Mouse (Mus musculus): Measurements from ENCODE around the gene Nus1. TPM values are rescaled to one million over a fixed set of nuclear protein-coding genes. Genes with fewer than 3 reads are reported as not detected.

The Nus1 gene
- total and polyA plus RNA-seq, 2 experiments from 2014 or later: 7.2 to 11.6 TPM

- Histone ChIP-seq H3K4me3 (ENCODE audit: low read depth, low read length) (no peak overlapping the region), H3K9me3 (replicated peaks; ENCODE audit: control insufficient read depth, low read length) (no peaks in the 10 kb centered on the region), H3K4me2 (ENCODE audit: low read depth, low read length) (no peak overlapping the region), H3K36me3 (replicated peaks; ENCODE audit: control insufficient read depth, insufficient read depth, low read length) (no peaks in the 10 kb centered on the region), H3K27ac (ENCODE audit: low read depth) (no peak overlapping the region), H3K4me1 (ENCODE audit: control insufficient read depth, insufficient read depth) (peaks cover 15% of the 10 kb centered on the region), H3K27me3 (ENCODE audit: control insufficient read depth, insufficient read depth, low read length) (no peaks in the 10 kb centered on the region), H3K9ac (replicated peaks; ENCODE audit: low read depth, low read length) (no peak overlapping the region)
- no peak for TF ChIP-seq EP300 (IDR thresholded peaks at IDR 0.05; ENCODE audit: low read depth)
- TF ChIP-seq CTCF (IDR thresholded peaks at IDR 0.05; ENCODE audit: low read depth): peak; percentile 86
- 30% methylated on average over 8 of the region's 8 CpGs for WGBS
- DNase-seq (ENCODE audit: low spot score) (peak; percentile 58), ATAC-seq (ENCODE audit: insufficient read depth, low read depth) (no peak)
These were observed 32.3 kb upstream of the Nus1 start for GRCm38 (mm10) chr10:52384823-52385610.

DNA sequence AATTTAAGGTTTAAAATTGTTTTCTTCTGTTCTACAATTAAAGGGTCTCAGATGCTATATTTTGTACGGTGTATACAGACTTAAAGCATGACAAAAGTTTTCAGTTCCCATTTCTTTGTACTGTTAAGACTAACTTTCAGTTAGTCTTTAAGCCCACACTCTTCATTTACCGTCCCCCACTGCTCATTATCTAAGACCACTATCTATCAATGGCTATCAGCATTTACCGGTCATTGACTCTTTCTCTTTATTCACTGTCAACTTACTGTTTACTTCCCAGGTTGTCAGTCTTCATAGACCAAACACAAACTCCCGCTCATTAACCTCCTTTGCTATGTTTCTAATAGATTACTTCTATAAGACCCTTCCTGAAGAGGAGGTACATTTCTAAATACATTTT lies 30.2 kb upstream of the Nus1 start:
- H3K9ac ChIP-seq (replicated peaks; ENCODE audit: low read depth, low read length): no peak overlapping the region
- H3K36me3 ChIP-seq (replicated peaks; ENCODE audit: control insufficient read depth, insufficient read depth, low read length): no peaks in the 10 kb centered on the region
- no peak for DNase-seq (ENCODE audit: low spot score)
- no peak for TF ChIP-seq CTCF (IDR thresholded peaks at IDR 0.05; ENCODE audit: low read depth)
- no peak overlapping the region for H3K4me3 ChIP-seq (ENCODE audit: low read depth, low read length)
- peaks cover 7% of the 10 kb centered on the region; the same call in 1 of the 2 replicates for H3K4me1 ChIP-seq (ENCODE audit: control insufficient read depth, insufficient read depth)
- WGBS: 62% methylated on average over 4 of the region's 4 CpGs
- H3K27ac ChIP-seq (ENCODE audit: low read depth): no peak overlapping the region
- no peaks in the 10 kb centered on the region for H3K9me3 ChIP-seq (replicated peaks; ENCODE audit: control insufficient read depth, low read length)
- no peak overlapping the region for H3K4me2 ChIP-seq (ENCODE audit: low read depth, low read length)
- H3K27me3 ChIP-seq (ENCODE audit: control insufficient read depth, insufficient read depth, low read length): no peaks in the 10 kb centered on the region
- no peak for ATAC-seq (ENCODE audit: insufficient read depth, low read depth)

- TF ChIP-seq EP300 (IDR thresholded peaks at IDR 0.05; ENCODE audit: low read depth) (no peak), CTCF (IDR thresholded peaks at IDR 0.05; ENCODE audit: low read depth) (no peak)
- 56% methylated on average over 5 of the region's 5 CpGs for WGBS
- H3K27ac ChIP-seq (ENCODE audit: low read depth): peak within 1 kb of the TSS; percentile 73
- H3K9me3 ChIP-seq (replicated peaks; ENCODE audit: control insufficient read depth, low read length): no peaks in the 10 kb centered on the region
- no peaks in the 10 kb centered on the region for H3K36me3 ChIP-seq (replicated peaks; ENCODE audit: control insufficient read depth, insufficient read depth, low read length)
- H3K9ac ChIP-seq (replicated peaks; ENCODE audit: low read depth, low read length): no peak within 1 kb of the TSS
- H3K4me2 ChIP-seq (ENCODE audit: low read depth, low read length): no peak within 1 kb of the TSS
- DNase-seq (ENCODE audit: low spot score) (no peak), ATAC-seq (ENCODE audit: insufficient read depth, low read depth) (no peak)
- H3K4me1 ChIP-seq (ENCODE audit: control insufficient read depth, insufficient read depth): no peaks in the 10 kb centered on the region
- H3K27me3 ChIP-seq (ENCODE audit: control insufficient read depth, insufficient read depth, low read length): no peaks in the 10 kb centered on the region
- H3K4me3 ChIP-seq (ENCODE audit: low read depth, low read length): no peak within 1 kb of the TSS
These were observed 28.4 kb upstream of the Nus1 start, which contains the start of gene Nepn for GRCm38 (mm10) chr10:52388922-52389430. Nepn (plus strand) TSS chr10:52388972.

GRCm38 (mm10) chr10:52389438-52389837 lies 27.9 kb upstream of the Nus1 start:
- no peak for ATAC-seq (ENCODE audit: insufficient read depth, low read depth)
- no peak overlapping the region for H3K4me2 ChIP-seq (ENCODE audit: low read depth, low read length)
- no peaks in the 10 kb centered on the region for H3K9me3 ChIP-seq (replicated peaks; ENCODE audit: control insufficient read depth, low read length)
- no peak for DNase-seq (ENCODE audit: low spot score)
- H3K4me3 ChIP-seq (ENCODE audit: low read depth, low read length): no peak overlapping the region
- H3K27ac ChIP-seq (ENCODE audit: low read depth): peak overlapping the region; percentile 73
- TF ChIP-seq CTCF (IDR thresholded peaks at IDR 0.05; ENCODE audit: low read depth): no peak
- TF ChIP-seq EP300 (IDR thresholded peaks at IDR 0.05; ENCODE audit: low read depth): 0 out of 2 replicates have a peak, but pooled peaks have one; percentile 42
- no peaks in the 10 kb centered on the region for H3K4me1 ChIP-seq (ENCODE audit: control insufficient read depth, insufficient read depth)
- H3K9ac ChIP-seq (replicated peaks; ENCODE audit: low read depth, low read length): no peak overlapping the region
- WGBS: 68% methylated on average over 3 of the region's 3 CpGs
- H3K36me3 ChIP-seq (replicated peaks; ENCODE audit: control insufficient read depth, insufficient read depth, low read length): no peaks in the 10 kb centered on the region
- H3K27me3 ChIP-seq (ENCODE audit: control insufficient read depth, insufficient read depth, low read length): no peaks in the 10 kb centered on the region

GRCm38 (mm10) chr10:52391208-52391607 lies 26.1 kb upstream of the Nus1 start:
- ATAC-seq (ENCODE audit: insufficient read depth, low read depth) (no peak), DNase-seq (ENCODE audit: low spot score) (no peak)
- Histone ChIP-seq H3K9ac (replicated peaks; ENCODE audit: low read depth, low read length) (no peak overlapping the region), H3K9me3 (replicated peaks; ENCODE audit: control insufficient read depth, low read length) (no peaks in the 10 kb centered on the region), H3K27me3 (ENCODE audit: control insufficient read depth, insufficient read depth, low read length) (no peaks in the 10 kb centered on the region), H3K4me2 (ENCODE audit: low read depth, low read length) (no peak overlapping the region), H3K4me3 (ENCODE audit: low read depth, low read length) (no peak overlapping the region), H3K4me1 (ENCODE audit: control insufficient read depth, insufficient read depth) (no peaks in the 10 kb centered on the region), H3K27ac (ENCODE audit: low read depth) (no peak overlapping the region), H3K36me3 (replicated peaks; ENCODE audit: control insufficient read depth, insufficient read depth, low read length) (no peaks in the 10 kb centered on the region)
- WGBS: 50% methylated on average over 2 of the region's 2 CpGs
- no peak for TF ChIP-seq CTCF (IDR thresholded peaks at IDR 0.05; ENCODE audit: low read depth)
- TF ChIP-seq EP300 (IDR thresholded peaks at IDR 0.05; ENCODE audit: low read depth): no peak
